Mouse (Mus musculus): ENCODE measurements around the gene Clint1. TPM values are rescaled to one million over a fixed set of nuclear protein-coding genes. Genes with fewer than 3 reads are reported as not detected.

Clint1 gene
- polyA plus RNA-seq, 1 experiment from 2014 or later = 100 TPM

Small RNA genes within 50 kb of the gene (microRNA-seq; reads per million reads assigned to microRNA genes)
- gene Gm22751 = not detected

Other genes with a start within 250 kb of the Clint1 start
- 9.3 and 11.0 TPM in 2 replicates for gene Lsm11, start 92.9 kb downstream of the Clint1 start, polyA plus RNA-seq (2016; fragmentation: Nextera tagmentation; extraction: Ambion mirVana)
- 12.8 and 13.5 TPM in 2 replicates for gene Thg1l, start 103.4 kb downstream of the Clint1 start, polyA plus RNA-seq (2016; fragmentation: Nextera tagmentation; extraction: Ambion mirVana)
- 0.33 and 0.43 TPM in 2 replicates for gene Sox30, start 128.3 kb downstream of the Clint1 start, polyA plus RNA-seq (2016; fragmentation: Nextera tagmentation; extraction: Ambion mirVana)
- gene Gm12166, start 200.3 kb downstream of the Clint1 start, polyA plus RNA-seq (2016; fragmentation: Nextera tagmentation; extraction: Ambion mirVana) = 4.1 and 4.2 TPM in 2 replicates
- gene Adam19, start 203.9 kb downstream of the Clint1 start, polyA plus RNA-seq (2016; fragmentation: Nextera tagmentation; extraction: Ambion mirVana) = 18.5 and 18.9 TPM in 2 replicates

All from embryonic facial prominence, embryonic 12.5 days (tissue).